Mouse (Mus musculus) spleen, adult 12 weeks (tissue): ENCODE results near the gene Acad11.

ENCODE experiments used
- DNase-seq: peaks from one replicate; pipeline ENCODE4 v3.0.0; 2022; ENCODE audit warnings: low spot score

Gene Acad11

GRCm38 (mm10) chr9:104080038-104080437 is 16.9 kb downstream of the Acad11 start:
- DNase-seq: no peak

DNA sequence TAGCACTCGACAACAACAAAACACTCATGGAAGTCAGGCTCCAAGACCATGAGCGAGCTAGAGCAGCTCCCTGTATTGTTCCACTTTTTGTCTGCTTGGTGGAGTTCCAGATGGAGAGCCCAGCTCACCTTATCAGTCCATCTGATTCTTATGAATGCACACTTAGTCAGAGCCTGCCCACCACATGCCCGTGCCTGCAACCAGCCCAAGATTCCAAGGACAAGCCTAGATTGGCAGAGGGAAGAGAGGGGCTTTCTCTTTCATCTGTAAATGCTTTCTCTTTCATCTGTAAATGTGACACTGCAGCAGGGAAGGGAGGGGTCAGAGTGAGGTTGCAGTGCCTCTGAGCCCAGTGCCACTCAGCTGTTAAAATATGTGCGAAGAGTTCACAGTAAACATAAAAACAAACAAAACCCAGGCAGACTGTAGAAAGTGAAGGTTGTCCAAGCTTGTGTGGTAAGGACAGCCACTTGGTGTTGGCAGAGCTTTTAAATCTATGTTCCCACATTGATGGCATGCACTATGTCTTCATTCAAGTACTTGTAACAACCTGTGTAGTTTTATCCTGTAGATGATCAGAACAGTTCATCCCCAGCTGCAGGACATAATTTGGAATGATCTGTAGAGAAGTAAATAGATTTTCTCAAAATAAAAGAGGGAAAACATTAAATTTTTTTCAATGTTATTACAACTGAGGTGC is 22.7 kb downstream of the Acad11 start:
- DNase-seq: no peak

DNA sequence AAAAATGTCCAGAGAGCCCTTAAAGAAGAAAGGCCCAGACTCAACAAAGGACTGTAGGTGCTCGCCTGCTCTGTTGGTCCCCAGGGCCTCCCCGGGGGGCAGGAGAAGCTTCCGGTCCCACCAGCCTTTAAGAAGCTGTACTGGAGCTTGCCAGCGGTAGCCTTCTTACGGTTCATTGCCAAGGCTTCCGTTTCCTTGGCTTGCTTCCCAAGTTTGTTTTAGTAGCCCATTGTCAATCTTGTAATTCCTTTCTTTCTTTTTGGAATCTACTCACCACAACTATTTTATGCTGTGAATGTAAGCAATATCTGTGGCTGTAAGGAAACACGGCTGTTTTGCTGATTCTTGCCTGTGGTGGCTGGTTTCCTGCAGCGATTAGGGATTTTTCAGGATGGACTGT is 25.4 kb downstream of the Acad11 start:
- no peak for DNase-seq

GRCm38 (mm10) chr9:104092945-104093344 is 29.8 kb downstream of the Acad11 start:
- DNase-seq: no peak

GRCm38 (mm10) chr9:104098256-104098655 is 35.1 kb downstream of the Acad11 start:
- no peak for DNase-seq

DNA sequence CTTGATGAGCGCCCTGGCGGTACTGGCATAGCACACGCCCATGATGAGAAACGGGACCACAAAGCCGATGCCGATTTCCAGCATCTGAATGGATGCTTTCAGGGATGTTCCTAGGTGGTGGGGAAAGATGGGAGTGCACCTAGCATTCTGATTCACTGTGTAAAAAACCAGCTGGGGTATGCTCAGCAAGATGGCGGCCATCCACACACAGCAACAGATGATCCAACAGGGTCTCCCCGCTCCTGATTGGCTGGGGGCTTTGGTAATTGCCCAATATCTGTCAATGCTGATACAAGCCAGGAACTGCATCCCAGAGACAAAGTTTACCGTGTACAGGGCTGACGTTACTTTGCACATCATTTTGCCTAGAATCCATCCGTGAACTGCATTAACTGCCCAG is 35.9 kb downstream of the Acad11 start:
- DNase-seq: no peak

DNA sequence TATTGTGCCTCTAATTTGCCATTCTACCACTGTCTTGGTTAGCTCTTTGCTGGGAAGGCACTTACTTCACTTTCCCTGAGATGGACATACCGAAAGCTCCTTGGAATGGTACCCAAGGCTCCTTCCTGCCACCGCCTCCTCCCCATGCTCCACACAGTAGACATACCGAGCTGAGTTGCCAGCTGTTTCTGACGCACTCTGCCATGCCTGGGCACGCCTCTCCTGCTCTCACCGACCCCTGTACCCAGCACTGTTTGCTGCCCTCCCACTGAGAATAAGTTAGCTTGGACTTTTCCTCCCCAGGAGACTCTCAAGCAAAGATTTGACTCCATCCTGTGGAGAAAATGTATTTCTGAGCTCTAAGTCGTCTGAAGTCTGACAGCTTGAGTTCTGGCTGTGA is 37.6 kb downstream of the Acad11 start:
- DNase-seq: no peak

DNA sequence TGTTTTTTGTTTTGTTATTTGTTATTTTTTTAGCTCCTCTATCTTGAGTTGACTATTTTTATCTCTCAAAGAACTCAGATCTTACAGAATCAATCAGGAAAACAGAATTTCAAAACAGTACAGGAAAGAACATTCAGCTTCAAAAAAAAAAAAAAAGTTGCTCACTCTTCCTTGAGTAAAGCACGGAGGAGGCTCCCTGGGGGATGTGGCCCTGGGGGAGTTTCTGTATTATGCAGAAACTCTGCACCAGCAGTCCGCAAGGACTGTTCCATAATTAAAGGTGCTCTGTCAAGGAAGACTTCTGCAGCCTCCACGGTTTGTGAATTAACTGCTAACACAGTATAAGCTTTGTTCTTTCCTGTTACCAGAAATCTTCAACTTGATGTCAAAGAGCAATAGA is 38.3 kb downstream of the Acad11 start:
- no peak for DNase-seq

DNA sequence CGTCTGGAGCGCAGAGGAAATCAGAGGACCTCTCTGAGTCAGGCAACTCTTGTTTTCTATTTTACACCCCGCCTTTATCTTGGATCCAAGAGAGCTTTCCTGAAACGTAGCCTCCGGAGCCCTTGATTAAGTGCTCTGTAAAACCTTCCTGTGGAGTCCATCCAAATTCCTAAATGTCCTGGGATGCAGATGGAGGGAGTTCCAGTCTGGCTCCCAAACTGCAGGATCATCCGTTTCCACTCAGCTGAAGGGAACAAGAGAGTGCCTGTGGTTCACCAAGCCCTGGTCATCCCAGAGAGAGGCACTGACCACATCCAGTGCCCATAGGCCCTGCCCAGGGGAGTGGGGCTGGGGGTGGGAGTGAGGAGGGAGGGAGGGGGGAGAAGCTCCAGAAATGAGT is 39.1 kb downstream of the Acad11 start:
- DNase-seq: no peak

DNA sequence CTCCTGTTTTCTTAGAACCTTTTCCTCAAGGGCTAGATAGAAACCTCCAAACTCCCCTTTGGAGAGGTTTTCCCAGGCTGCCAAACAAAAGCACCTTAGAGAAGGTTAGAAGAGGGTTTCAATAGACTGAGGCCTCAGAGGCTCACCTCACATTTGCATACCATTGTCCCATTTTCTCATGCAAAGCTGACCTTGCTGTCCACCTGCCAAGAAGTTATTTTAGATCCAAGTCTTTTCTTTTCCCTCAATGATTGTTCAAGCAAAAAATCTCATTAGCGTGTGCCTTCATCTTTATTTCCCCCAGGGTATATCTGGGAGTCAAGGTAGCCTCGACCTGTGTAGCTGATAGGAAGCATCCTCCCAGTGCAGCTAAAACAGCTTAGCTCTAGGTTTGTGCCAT is 39.7 kb downstream of the Acad11 start:
- no peak for DNase-seq

DNA sequence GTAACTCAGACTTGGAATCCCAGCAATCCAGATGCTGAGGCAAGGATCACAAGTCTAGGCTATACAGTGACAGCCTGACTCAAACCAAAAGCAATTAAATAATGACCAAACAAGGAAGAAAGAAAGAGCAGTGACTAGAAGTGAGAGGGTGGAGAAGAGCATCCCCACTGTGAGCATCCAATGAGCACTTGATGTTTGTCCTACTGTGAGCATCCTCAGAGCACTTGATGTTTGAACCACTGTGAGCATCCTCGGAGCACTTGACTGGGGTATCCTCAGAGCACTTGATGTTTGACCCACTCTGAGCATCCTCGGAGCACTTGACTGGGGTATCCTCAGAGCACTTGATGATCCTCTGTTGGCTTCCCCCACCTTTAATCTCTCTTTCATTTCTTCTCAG is 41.8 kb downstream of the Acad11 start:
- DNase-seq: no peak

- no peak for DNase-seq
Measured at GRCm38 (mm10) chr9:104106930-104107329, 43.8 kb downstream of the Acad11 start.

DNA sequence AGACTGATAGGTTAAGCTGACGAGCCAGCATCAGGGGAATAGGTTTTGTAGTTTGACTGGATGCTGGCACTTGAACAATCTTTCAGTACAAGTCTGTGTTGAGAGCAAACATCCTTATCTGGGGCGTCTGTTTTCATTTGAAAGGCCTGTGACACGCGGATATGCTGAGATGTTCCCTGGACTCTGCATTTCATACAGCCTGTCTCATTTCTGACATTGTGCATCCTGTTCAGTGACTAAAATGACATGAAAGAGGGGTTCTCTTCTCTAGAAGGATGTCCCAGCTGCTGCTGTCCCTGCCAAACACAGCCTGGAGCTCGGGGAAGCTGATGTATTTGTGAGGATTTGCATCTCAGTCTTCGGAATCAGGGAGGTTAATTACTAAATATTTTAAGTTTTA is 44.3 kb downstream of the Acad11 start:
- no peak for DNase-seq

- no peak for DNase-seq
Measured at GRCm38 (mm10) chr9:104108571-104109143, 45.5 kb downstream of the Acad11 start.

GRCm38 (mm10) chr9:104109151-104109550 is 46.0 kb downstream of the Acad11 start:
- DNase-seq: no peak

- no peak for DNase-seq
Measured at GRCm38 (mm10) chr9:104123101-104123500, 59.9 kb downstream of the Acad11 start.

- DNase-seq: no peak
Measured at GRCm38 (mm10) chr9:104123622-104124021, 60.4 kb downstream of the Acad11 start.

DNA sequence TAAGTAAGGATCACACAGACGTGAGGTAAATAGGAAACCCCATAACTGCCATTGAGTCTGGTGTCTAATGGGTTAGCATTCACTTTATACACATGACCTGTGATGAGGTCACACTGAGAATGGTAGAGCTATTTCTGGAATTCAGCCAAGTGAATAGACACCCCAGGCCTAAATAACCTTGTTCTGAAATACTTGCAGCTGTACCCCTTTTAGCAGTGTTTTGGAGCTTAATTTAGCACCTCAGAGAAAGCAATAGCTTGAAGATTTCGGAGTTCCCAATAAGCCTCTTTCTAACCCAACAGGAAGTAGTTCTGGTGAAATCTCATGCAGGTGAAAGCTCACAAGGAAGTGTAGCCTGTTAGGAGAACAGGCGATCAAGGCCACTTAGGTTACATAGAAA is 63.7 kb downstream of the Acad11 start, which contains the start of gene Ackr4:
Ackr4 (minus strand) TSS at position 101 of the 400 bp plus-strand sequence.
- DNase-seq: no peak

GRCm38 (mm10) chr9:104128110-104128509 is 64.9 kb downstream of the Acad11 start:
- no peak for DNase-seq

DNA sequence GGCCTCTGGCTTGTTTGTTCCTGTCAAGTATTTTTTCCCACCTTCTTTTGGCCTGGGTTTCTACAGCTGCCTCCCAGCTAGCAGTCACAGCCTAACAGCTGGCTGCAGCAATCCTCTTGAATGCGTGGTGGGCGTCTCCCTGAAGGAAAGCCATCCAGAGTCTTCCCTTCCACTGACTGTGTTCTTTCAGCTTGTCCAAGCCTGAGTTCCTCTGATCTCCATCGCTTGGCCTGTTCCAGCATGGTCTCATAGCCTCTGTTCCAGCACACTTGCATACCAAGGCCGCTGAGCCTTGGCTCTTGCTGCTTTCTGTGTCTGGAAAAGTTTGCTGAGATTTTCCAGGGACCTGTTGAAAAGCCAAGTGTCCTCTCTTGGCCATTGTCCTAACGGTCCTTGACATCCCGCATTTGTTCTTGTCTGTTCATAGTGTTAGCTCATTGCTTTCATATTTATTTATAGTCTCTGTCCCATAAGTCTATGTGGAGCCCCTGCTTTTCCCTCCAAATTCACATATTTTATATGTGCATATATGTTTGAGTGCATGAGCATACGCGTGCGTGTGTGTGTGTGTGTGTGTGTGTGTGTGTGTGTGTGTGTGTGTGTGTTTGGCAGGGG is 67.1 kb downstream of the Acad11 start:
- DNase-seq: no peak

DNA sequence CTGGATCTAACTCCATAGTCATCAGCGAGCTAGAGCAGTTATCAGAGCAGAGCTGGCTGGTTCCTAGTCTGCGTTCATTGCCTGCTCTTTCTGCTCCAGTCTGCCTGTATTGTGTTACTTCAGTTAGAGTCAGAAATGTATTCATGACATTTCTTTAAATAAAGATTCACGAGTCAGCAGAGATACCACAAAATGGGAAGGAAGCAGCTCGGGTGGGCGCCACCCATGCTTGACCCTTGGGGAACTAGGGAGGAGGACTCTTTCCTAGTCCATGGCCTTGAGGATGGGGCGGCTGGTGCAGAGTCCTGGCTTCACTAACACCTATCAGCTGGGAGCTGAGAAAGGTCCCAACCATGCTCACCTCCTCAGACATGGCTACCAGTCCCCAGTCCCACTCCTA is 77.2 kb downstream of the Acad11 start:
- DNase-seq: no peak

DNA sequence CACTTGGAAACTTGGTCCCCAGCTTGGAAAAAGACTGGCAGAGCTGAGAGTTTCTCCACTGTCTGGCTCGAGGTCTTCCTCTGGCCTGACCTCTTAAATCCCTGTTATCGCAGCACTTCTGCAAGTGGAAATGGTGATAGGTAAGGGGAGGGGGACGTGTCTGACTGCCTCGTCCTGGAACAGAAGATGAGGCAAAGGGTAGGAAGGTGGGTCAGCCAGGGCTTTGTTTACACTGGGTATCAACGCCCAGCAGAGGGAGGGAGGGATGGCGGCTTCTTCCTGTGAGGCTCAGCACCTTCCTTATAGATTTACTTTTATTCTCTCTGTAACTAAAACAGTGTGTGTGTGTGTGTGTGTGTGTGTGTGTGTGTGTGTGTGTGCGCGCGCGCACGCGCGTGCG is 79.6 kb downstream of the Acad11 start:
- DNase-seq: no peak

- no peak for DNase-seq
Measured at GRCm38 (mm10) chr9:104144314-104144996, 81.3 kb downstream of the Acad11 start.
